Mouse (Mus musculus): ENCODE data around the gene Gm21964.
A peak's percentile ranks its signal among the peaks of the same experiment; 100 is the strongest.

Gene Gm21964

GRCm38 (mm10) chr8:110100907-110101306, at the start of gene Gm21964:
Gm21964 (plus strand) TSS chr8:110101207.
- DNase-seq, result no peak

DNA sequence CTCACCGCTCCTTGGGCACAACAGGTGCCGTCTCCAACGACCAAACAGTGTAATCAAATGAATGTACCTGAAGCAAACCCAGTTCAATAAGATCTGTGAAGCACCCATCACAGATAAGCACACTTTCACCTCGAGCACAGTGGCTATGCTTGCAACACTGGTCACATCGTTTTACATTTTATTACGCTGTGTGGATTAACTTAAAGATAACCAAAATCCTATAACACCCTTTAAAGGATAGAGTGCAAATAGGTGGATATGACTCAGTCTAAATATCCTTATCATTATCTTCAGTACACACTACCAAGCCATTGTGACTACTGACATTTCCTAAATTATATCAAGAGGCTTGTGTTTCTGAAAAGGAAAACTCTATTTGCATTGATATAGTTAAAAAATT, 49.8 kb upstream of the Gm21964 start:
- DNase-seq, result no peak

- DNase-seq, result no peak
Measured at GRCm38 (mm10) chr8:110058207-110058606, 42.8 kb upstream of the Gm21964 start.

GRCm38 (mm10) chr8:110064161-110064560, 36.8 kb upstream of the Gm21964 start:
- DNase-seq, result no peak

DNA sequence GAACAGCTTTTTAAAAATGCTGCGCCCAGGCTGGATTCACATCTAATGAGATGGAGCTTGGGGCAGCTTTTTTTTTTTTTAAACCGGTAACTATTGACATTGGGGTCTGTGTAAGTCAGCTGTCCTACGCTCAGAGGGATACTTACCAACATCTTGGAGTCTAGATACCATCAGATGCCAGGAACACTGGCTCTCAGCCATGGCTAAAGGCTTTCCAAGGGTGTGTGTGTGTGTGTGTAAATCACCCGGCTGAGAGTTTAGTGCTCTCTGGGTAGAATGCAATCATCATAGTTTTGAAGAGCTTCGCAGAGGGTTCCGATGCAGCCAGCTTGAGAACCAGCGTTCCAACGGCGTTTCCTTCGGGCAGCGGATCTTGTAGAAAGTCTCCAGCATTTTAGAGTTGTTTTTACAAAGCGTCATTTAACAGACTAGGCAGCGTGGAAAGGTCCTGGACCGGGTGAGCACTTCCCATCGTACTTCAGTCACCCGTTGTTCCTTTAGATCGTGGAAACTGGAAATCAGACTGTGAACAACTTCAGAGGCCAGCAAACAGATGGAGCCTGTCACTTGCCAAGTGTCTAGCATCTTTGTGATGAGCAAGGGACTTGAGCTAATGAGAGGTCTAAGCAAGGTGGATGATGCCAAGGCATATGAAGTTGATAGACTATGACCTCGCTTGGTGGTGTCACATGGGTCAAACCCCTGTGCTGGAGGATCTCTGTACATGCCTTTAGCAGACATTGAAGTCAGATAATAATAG, 36.2 kb upstream of the Gm21964 start:
- no peak for DNase-seq

GRCm38 (mm10) chr8:110065676-110066075, 35.3 kb upstream of the Gm21964 start:
- DNase-seq, result no peak

- DNase-seq, result no peak
Measured at GRCm38 (mm10) chr8:110069706-110070105, 31.3 kb upstream of the Gm21964 start.

- DNase-seq, result peak; percentile 73
Measured at GRCm38 (mm10) chr8:110071600-110071999, 29.4 kb upstream of the Gm21964 start.

- no peak for DNase-seq
Measured at GRCm38 (mm10) chr8:110074496-110074895, 26.5 kb upstream of the Gm21964 start.

DNA sequence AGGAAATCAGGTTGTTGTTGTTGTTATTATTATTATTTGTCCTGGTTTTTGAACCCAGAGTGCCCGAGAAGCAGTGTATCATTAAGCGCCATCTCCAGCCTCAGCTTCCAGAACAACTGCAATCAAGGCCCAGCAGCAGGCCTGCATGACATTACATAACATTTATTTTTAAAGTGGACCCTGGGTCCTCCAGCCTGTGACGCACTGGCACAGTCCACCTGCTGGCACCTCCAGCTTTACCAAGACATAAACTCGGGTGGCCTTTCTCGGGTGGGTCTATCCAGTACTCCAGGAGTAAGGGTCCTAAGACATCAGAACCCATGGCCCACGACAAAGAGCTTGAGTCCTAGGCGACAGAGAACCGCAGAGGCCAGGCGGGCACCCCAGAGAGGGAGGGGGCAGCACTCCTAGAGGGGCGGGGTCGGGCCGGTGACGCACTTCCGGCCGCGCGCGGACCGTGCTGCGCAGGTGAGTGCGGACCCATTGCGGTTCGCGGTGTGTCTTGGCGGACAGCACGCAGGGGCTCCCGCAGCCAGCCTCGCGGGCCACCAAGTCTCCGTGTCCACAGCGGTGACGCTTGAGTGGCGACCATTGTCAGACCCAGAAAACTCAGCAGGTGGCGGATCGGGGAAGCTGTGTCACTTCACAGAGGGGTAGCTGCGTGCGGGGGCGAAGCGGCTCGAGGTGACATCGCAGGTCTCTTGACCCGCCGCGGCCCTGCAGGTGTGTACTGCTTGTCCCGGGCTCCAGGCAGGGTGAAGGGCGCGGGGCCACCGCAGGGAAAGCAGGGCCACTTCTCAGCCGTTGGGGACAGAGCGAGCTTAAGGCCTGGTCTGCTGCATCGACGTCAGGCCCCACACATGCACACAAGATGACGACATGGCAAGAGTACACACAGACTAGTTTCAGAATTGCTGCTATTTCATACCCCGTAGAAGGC, 21.5 kb upstream of the Gm21964 start, which contains the start of gene Zfp612:
Zfp612 (plus strand) TSS at position 465 of the 940 bp plus-strand sequence.
- DNase-seq, result peak; percentile 70

DNA sequence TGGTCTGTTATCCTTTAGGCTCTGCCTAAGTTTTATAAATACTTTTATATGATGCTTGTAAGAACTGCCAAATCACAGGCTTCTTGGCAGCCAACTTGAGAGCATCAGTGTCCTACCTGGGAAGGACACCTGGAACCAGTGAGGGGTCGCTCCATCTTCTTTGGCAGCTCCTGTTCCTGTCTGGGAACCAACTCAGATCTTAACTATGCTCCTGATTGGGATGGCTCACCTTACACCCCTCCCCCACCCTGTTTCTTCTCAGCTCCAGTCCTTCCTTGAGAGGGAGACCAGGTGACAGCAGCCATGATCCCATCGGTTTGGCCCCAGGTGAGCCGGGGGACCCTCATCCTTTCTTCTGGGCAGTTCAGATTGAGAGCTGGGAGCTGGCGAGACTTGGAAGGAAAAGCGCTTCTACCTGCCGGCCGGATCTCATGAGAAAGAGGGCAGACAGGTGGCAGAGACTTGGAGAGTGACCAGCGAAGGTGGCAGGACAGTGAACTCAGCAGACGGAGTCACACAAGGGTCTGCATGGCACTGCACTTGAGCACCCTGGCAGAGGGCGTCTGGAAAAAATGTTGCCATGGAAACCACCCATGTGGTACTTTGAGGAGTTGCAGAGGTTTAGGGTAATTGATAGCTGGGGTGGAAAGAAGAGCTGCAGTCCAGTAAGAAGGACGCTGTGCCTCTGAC, 18.4 kb upstream of the Gm21964 start:
- no peak for DNase-seq

GRCm38 (mm10) chr8:110091869-110092268, 9.1 kb upstream of the Gm21964 start:
- no peak for DNase-seq

DNA sequence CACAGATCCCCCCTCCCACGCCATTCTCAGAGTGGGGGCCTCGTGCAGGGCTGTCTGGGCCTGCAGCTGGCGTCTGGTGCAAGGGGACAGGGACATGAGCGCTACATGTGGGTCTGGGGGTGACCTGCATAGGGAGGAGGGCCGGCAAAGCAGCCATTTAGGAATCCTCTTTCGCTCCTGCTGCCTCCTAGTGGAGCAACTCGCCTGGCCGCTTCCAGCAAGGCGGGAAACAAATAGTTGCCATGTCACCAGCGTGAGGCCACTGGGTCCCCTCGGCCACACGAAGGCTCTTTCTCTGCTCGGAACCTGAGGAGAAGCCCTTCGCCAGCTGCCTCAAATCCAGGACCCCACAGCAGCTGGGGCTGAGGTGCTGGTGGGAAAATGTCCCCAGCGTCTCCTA, 669 bp downstream of the Gm21964 start:
- DNase-seq, result no peak

GRCm38 (mm10) chr8:110102653-110103052, 1.6 kb downstream of the Gm21964 start, which contains the start of gene Gm17720:
Gm17720 (minus strand) TSS chr8:110102753.
- DNase-seq, result peak; percentile 36

DNA sequence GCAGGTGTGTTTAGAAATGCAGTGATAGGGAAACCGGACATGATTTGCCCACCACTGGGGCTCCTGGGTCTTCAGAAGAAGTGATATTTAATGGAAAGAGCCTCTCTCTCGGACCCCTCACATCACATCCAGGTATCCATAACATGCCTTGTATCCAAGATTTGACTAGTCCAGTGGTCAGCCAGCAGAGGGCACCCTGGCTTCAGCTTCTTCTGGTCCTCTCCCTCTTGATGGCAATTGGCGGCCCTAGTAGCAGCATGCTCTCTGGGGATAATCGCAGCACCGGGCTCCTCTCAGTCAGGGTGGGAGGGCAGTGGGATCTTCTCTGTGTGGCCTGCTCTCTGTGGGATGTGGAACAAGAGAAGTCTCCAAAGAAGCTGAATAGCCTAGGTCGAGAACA, 18.7 kb downstream of the Gm21964 start:
- no peak for DNase-seq

- DNase-seq, result peak; percentile 82
Measured at GRCm38 (mm10) chr8:110130537-110130936, 29.5 kb downstream of the Gm21964 start.

DNA sequence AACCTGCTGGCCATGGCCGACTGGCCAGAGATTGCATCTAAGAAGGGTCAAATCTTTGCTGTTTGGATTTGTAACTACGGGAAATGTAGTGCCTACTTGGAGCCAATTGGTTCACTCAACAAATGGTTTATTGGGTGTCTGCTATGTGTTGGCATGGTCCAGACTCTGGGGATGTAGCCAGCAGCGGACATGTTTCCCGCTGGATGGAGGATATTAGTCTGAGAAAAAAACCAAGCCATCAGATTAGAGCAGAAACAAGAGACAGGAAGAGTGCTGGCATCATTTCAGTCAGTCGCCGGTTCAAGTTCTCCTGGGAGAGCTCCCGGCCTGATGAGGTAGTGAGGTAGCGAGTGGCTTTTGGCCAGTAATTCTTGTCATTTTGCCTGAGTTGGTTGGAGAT, 33.2 kb downstream of the Gm21964 start:
- no peak for DNase-seq

DNA sequence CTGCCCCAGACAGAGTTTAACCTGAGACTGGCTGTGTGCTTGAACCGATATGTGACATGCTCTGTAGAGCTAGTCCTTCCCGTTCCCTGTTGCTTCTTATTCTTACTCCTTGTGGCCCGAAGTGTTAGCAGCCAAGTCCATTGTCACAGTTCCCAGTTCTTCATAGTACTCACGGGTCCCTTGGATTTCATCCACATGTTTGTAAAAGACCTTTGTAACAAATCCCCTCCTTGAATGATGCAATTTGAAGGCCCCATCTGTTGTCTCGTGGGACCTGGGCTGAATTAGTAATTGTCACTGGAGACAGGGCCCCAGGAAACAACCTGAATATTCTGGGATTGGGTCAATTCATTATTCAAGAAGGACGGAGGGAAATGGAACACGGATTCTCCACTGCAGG, 34.5 kb downstream of the Gm21964 start:
- DNase-seq, result no peak

GRCm38 (mm10) chr8:110140156-110140555, 39.1 kb downstream of the Gm21964 start:
- DNase-seq, result no peak

DNA sequence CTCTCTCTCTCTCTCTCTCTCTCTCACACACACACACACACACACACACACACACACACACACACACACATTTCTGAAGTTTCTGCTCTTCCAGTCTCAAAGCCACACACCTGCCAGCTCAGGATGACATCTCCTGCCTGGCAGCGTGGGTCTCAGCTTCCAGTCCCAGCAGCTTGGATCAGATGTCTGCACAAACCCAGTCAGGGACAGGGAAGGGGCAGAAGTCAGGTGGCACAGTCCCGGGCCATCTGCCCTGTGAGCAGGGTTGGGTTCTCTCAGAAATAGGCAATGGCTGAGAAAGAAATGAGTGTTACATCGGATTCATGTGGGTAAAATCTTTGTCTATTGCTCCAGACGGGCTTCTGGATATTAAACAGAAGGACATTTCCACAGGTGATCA, 39.8 kb downstream of the Gm21964 start:
- DNase-seq, result no peak

- DNase-seq, result peak; percentile 63
Measured at GRCm38 (mm10) chr8:110145538-110145937, 44.5 kb downstream of the Gm21964 start.

DNA sequence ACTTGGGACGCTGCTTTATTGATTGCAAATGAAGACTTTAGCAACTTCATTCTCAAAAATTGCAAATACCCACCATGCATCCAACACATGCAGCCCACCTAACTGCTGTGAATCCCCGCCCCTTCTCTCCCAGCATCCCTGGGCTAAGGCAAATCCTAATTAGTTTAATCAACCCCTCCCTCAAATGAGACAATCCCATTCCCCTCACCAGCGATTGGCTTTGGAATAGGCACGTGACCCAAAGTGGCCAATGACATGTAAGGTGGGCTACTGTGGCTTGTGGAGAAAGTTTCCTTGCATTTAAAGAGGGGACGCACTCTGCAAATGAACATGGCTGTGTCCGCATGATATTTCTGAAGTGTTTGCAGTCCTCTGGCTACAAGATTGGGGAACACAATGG, 51.9 kb downstream of the Gm21964 start:
- no peak for DNase-seq

All from thymus, postnatal 4 days (tissue).